Mouse (Mus musculus) cortical plate, adult 2 months (tissue): ENCODE measurements at regions not wholly inside any gene's neighbourhood (a gene's known extent, or its start where the extent isn't known, plus 50 kb on each side); places are given as distances from the start of the nearest gene placed in this dataset.

Experiments
- CTCF ChIP-seq: fragments of 200-500 bp; IDR thresholded peaks from 2 replicates; pipeline ENCODE4 v1.5.1; 2011; ENCODE audit warnings: mild to moderate bottlenecking, control low read depth, low read length; ENCODE audit not compliant: insufficient read depth; ENCODE audit errors: extremely low read depth
- POLR2A ChIP-seq: fragments of 200-500 bp; IDR thresholded peaks from 2 replicates; pipeline ENCODE4 v1.6.1; 2011; ENCODE audit warnings: mild to moderate bottlenecking, low read length, control low read depth; ENCODE audit not compliant: insufficient read depth; ENCODE audit errors: extremely low read depth

GRCm38 (mm10) chr7:67459810-67460209, 87.2 kb upstream of the Mef2a start:
- TF ChIP-seq CTCF (no peak), POLR2A (no peak)
